Mouse (Mus musculus) myocyte (in vitro differentiated cells): ENCODE results near the gene Ccne1.

Experiments used
- CEBPB ChIP-seq: IDR thresholded peaks from 2 replicates; pipeline ENCODE4 v1.6.1; 2011; ENCODE audit warnings: mild to moderate bottlenecking, moderate library complexity; ENCODE audit not compliant: poor library complexity, insufficient read depth, severe bottlenecking
- E2F4 ChIP-seq: IDR thresholded peaks from one replicate; pipeline ENCODE4 v1.6.1; 2011; ENCODE audit warnings: mild to moderate bottlenecking, control low read depth, moderate library complexity; ENCODE audit not compliant: insufficient read depth
- MAX ChIP-seq: IDR thresholded peaks from one replicate; pipeline ENCODE4 v1.6.1; 2011; ENCODE audit warnings: low read depth, mild to moderate bottlenecking, control low read depth
- MYOD1 ChIP-seq, 3 experiments: IDR thresholded peaks; one replicate each; pipeline ENCODE4 v1.6.1; 2011; ENCODE audit warnings: control low read depth in 2 of 3, low read depth in 2 of 3, mild to moderate bottlenecking in 2 of 3, moderate library complexity in 1 of 3; ENCODE audit not compliant: insufficient read length in 2 of 3, control insufficient read depth in 1 of 3
- MYOG ChIP-seq, 3 experiments: IDR thresholded peaks; one replicate each; pipeline ENCODE4 v1.6.1; 2011; ENCODE audit warnings: control low read depth in 2 of 3, low read depth in 2 of 3, mild to moderate bottlenecking in 2 of 3; ENCODE audit not compliant: insufficient read length in 2 of 3, control insufficient read depth in 1 of 3, insufficient read depth in 1 of 3
- POLR2A ChIP-seq: IDR thresholded peaks from one replicate; pipeline ENCODE4 v1.6.1; 2011; ENCODE audit warnings: low read depth, mild to moderate bottlenecking, control low read depth, moderate library complexity; ENCODE audit not compliant: insufficient read length
- POLR2AphosphoS2 ChIP-seq: IDR thresholded peaks from one replicate; pipeline ENCODE4 v1.6.1; 2011; ENCODE audit warnings: low read depth, control low read depth; ENCODE audit not compliant: insufficient read length
- REST ChIP-seq: IDR thresholded peaks from one replicate; pipeline ENCODE4 v1.6.1; 2011; ENCODE audit warnings: mild to moderate bottlenecking, control low read depth, moderate library complexity; ENCODE audit not compliant: insufficient read depth, insufficient read length
- SRF ChIP-seq: IDR thresholded peaks from one replicate; pipeline ENCODE4 v1.6.1; 2011; ENCODE audit warnings: low read depth; ENCODE audit not compliant: control insufficient read depth, insufficient read length
- TCF12 ChIP-seq: IDR thresholded peaks from one replicate; pipeline ENCODE4 v1.6.1; 2011; ENCODE audit warnings: mild to moderate bottlenecking, control low read depth; ENCODE audit not compliant: poor library complexity, insufficient read depth, severe bottlenecking
- TCF3 ChIP-seq: IDR thresholded peaks from one replicate; pipeline ENCODE4 v1.6.1; 2011; ENCODE audit warnings: low read depth, control low read depth; ENCODE audit not compliant: insufficient read length
- USF1 ChIP-seq: IDR thresholded peaks from one replicate; pipeline ENCODE4 v1.6.1; 2011; ENCODE audit warnings: low read depth, mild to moderate bottlenecking, control low read depth, moderate library complexity

- TF ChIP-seq POLR2A = no peak
- no peak for TF ChIP-seq POLR2AphosphoS2
- TF ChIP-seq TCF12 = no peak
- no peak for TF ChIP-seq MYOG (IDR thresholded peaks at IDR 0.05; ENCODE audit: control insufficient read depth in 1 of 3, insufficient read depth in 1 of 3, insufficient read length in 2 of 3, low read depth in 2 of 3)
- no peak for TF ChIP-seq MAX
- TF ChIP-seq MYOD1 (IDR thresholded peaks at IDR 0.05; ENCODE audit: control insufficient read depth in 1 of 3, insufficient read length in 2 of 3, low read depth in 2 of 3) = no peak
- TF ChIP-seq E2F4 = no peak
- no peak for TF ChIP-seq CEBPB
- no peak for TF ChIP-seq REST
- TF ChIP-seq SRF = no peak
- TF ChIP-seq USF1 = no peak
- TF ChIP-seq TCF3 = no peak
These were observed 912 bp upstream of the Ccne1 start for GRCm38 (mm10) chr7:38108260-38108632.
